Mouse (Mus musculus): ENCODE data around the gene Akap6. TPM values are rescaled to one million over a fixed set of nuclear protein-coding genes. Genes with fewer than 3 reads are reported as not detected.
"Not testable (repeated sequence)": the region's sequence is repeated elsewhere in the genome, so short reads cannot be mapped to it uniquely, and the experiment has no call there.

The Akap6 gene
- total RNA-seq, 2 experiments from 2014 or later: 25.6 to 37.0 TPM

DNA sequence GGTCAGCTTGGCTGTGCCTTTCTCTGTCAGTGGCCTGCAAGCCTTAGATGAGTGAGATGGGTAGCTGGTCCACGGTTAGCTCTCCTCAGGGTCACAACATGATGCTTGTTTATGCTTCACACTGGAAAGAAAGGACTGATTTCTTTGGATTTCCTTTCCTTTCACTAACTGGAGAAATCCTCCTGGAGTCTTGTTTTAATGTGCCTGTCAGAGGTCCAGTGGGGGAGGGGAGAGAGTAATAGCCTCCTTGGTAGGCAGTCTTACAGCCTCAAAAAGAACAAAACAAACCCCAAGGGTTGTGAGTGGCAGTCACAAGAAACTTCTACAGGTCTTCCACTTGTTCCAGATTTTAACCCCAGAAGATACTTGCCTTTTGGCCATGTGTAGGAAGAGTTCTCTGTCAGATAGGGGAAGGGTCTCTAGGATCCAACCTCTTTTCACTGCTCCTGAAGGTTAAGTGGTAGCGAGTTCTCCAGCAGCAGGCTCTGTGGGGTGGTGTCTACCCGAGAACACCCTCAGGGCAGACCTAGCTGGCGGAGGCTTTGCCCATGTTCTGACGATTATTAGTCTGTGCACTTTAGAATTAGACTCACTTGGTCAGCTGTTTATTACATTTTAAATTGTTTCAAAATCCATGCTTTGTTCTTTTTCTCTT is 780 bp upstream of the Akap6 start:
- no peak for TF ChIP-seq CTCF (IDR thresholded peaks at IDR 0.05)
- Histone ChIP-seq H3K27ac (no peak overlapping the region), H3K4me3 (no peak overlapping the region)
- intact Hi-C loops (cut with DNase I): no loop called here
- no peak for DNase-seq

DNA sequence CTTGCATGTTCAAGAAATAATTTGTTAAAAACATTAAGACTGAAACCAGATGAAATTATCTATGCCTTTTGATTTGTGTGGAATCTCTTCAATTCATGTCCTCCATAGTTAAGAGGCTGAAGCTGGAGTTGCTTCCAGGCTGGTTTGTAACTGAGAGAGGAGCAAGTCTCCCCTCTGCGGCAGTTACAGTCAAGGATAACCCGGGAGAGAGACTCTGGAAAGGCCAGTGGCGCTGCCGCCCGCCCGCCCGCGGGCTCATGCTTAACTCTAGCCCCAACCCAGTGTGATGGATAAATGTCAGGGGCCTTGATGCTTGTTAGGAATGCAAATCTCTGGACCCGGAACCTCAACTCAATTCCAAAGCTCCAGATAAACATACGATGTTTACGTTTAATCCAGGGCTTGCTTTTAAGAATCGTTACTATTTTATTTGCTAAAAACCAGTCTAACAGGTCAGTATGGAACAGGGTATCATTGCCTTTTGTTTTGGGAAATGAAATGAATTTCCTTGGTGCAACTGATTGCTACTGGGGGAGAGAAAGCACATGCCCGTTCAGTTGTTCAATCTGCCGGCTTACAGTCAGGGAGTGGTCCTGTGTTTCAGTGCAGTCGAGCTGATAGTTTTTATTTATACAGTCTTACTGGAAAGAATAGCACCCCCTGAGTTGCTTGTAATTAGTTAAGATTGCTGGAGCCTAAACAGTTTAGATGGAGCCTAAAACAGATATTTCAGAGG is 946 bp downstream of the Akap6 start:
- H3K4me3 ChIP-seq: no peak overlapping the region
- intact Hi-C loops (cut with DNase I): no loop called here
- no peak for DNase-seq
- no peak overlapping the region for H3K27ac ChIP-seq
- TF ChIP-seq CTCF (IDR thresholded peaks at IDR 0.05): no peak

DNA sequence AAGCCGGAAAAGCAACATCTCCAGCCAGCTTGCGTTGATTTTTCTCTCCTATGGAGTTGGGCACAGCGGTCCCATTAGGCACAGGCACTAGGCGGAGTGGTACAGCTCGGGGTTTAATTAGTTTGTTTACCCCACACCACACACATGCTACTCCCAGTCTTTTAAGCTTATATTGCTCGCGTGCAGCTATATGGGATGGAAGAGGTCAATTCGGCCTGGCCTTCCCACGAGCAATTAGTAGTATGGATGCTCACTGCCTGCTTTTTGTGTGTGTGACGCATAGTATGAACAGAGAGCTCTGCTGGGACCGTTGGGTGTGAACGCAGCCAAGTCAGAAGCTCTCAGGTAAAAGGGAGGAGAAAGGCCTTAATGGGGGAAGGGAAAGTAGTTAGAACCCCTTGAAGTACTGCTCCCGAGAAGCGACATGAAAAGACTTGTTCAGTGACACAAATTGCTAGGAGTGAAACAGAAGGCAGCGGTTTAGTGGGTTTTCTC is 1.6 kb downstream of the Akap6 start:
- H3K4me3 ChIP-seq: peak overlapping the region; percentile 57
- DNase-seq: no peak
- intact Hi-C loops (cut with DNase I): no loop called here
- TF ChIP-seq CTCF (IDR thresholded peaks at IDR 0.05): no peak
- peak overlapping the region; percentile 16; the same call in 1 of the 2 replicates for H3K27ac ChIP-seq

DNA sequence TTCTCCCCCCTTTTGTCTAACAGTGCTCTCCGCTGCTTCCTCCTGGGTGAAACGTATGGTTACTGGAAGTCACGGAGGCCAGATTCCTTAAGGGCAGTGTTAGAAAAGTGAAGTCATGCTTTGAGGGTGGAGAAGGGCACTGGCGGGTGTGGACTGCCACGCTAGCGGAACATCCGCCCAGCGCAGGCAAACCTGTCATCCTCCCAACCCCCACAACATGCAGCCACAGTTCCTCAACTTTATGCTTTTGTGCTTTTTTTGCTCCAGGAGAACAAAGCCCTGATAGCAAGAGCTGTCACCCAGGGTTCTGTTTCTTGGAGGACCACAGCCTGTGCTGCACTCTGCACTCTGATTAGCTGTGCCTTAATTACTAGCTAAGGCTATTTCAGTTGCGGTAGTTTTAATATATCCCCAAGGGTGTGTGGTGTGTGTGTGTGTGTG is 2.0 kb downstream of the Akap6 start:
- DNase-seq: peak; percentile 22
- H3K4me3 ChIP-seq: peak overlapping the region; percentile 57

GRCm38 (mm10) chr12:52702368-52702967 is 3.3 kb downstream of the Akap6 start:
- no peak overlapping the region for H3K27ac ChIP-seq
- intact Hi-C loops (cut with DNase I): no loop called here
- H3K4me3 ChIP-seq: no peak overlapping the region
- no peak for DNase-seq
- TF ChIP-seq CTCF (IDR thresholded peaks at IDR 0.05): no peak

More for the DNA sequence above, 2.0 kb downstream of the Akap6 start:
- intact Hi-C loops (cut with DNase I): no loop called here
- no peak for TF ChIP-seq CTCF (IDR thresholded peaks at IDR 0.05)
- peak overlapping the region; percentile 16; the same call in 1 of the 2 replicates for H3K27ac ChIP-seq

GRCm38 (mm10) chr12:52704081-52704480 is 4.9 kb downstream of the Akap6 start:
- no peak for TF ChIP-seq CTCF (IDR thresholded peaks at IDR 0.05)
- DNase-seq: no peak
- intact Hi-C loops (cut with DNase I): no loop called here
- no peak overlapping the region for H3K27ac ChIP-seq
- no peak overlapping the region for H3K4me3 ChIP-seq

DNA sequence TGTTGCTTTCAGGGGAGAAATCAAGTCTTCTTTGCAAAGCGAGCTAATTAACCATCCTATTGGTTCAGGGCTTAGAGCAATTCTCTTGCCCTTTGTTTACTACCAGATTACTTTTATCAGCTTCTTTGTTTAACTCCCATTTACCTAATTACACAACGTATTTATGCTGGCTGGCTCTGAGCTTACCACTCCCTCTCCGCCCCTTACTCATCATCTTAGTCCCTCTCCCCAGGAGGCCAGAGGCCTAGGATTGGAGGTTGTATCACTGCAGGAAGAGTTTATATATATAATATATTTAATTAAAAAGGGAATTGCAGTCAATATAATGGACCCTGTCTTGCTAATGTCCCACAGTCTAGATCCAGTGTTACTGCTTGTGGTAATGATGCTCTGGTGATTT is 5.6 kb downstream of the Akap6 start:
- intact Hi-C loops (cut with DNase I): no loop called here
- TF ChIP-seq CTCF (IDR thresholded peaks at IDR 0.05): no peak
- no peak for DNase-seq
- no peak overlapping the region for H3K4me3 ChIP-seq
- H3K27ac ChIP-seq: no peak overlapping the region

DNA sequence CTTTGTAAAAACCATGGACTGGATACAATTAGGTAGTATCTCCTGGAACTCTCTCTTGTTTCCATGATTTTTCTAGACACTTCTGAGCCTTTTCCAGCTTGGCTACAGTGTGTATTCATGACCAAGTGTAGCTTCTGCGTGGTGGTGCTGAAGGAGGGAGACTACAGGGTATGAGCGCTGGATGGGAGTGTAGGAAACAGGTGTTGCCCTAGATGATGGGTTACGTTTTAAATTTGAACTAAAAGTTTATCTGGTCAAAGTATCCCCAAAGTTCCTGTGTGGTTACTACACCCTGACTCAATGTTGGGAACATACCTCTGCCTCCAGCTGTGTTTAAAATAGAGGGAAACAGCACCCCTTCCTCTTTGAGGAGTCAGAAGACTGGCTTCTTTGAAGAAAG is 12.2 kb downstream of the Akap6 start:
- H3K4me3 ChIP-seq: no peak overlapping the region
- TF ChIP-seq CTCF (IDR thresholded peaks at IDR 0.05): no peak
- H3K27ac ChIP-seq: peak overlapping the region; percentile 70
- intact Hi-C loops (cut with DNase I): no loop called here
- no peak for DNase-seq

GRCm38 (mm10) chr12:52711857-52712640 is 12.9 kb downstream of the Akap6 start:
- peak overlapping the region; percentile 70 for H3K27ac ChIP-seq
- intact Hi-C loops (cut with DNase I): no loop called here
- H3K4me3 ChIP-seq: peak overlapping the region; percentile 5; the same call in 1 of the 2 replicates
- no peak for TF ChIP-seq CTCF (IDR thresholded peaks at IDR 0.05)
- DNase-seq: peak; percentile 27

DNA sequence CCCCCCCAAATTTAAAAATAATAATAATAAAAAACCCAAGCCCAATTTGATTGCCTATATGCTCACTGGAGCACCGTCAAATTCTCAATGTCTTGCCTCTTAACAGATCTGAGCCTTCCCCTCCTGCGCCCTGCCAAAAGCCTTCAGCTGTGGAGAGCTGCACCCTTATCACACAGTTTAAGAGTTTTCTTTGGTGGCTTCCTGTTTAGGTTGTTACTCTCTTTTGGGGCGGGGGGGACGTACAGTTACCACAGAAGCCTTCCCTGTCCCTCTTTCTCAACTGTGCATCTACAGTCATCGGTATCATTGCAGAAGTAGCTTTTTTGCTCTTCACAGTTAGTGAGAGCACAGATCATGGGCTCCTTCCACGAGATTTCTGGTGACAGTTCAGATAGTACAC is 19.2 kb downstream of the Akap6 start:
- Histone ChIP-seq H3K4me3 (no peak overlapping the region), H3K27ac (no peak overlapping the region)
- intact Hi-C loops (cut with DNase I): no loop called here
- no peak for TF ChIP-seq CTCF (IDR thresholded peaks at IDR 0.05)
- DNase-seq: no peak

GRCm38 (mm10) chr12:52719232-52719631 is 20.0 kb downstream of the Akap6 start:
- DNase-seq: no peak
- Histone ChIP-seq H3K27ac (no peak overlapping the region), H3K4me3 (no peak overlapping the region)
- intact Hi-C loops (cut with DNase I): no loop called here
- no peak for TF ChIP-seq CTCF (IDR thresholded peaks at IDR 0.05)

DNA sequence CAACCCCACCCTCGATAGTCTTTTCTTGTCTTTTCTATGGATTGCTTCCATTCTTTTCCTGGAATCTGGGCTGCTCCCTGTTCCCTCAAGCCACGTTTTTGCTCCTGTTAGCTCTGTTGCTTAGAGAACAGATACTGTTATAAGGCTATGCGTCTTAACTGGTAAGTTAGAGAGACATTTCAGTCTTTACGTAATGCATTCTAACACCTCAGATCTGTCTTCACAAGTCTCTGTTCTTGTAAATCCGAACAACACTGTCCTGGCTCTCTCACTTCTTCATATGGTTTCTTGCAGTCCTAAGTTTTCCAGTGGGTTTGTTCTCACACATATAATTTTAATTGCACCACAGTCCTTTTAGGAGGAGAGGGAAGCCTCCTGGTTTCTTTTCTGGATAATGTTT is 20.5 kb downstream of the Akap6 start:
- Histone ChIP-seq H3K27ac (no peak overlapping the region), H3K4me3 (no peak overlapping the region)
- intact Hi-C loops (cut with DNase I): no loop called here
- DNase-seq: no peak
- no peak for TF ChIP-seq CTCF (IDR thresholded peaks at IDR 0.05)

- H3K27ac ChIP-seq; H3K4me3 ChIP-seq; intact Hi-C loops (cut with DNase I); DNase-seq: not testable (repeated sequence)
These were observed 24.9 kb downstream of the Akap6 start for GRCm38 (mm10) chr12:52724039-52724615.

All from gastrocnemius, adult 2 months (tissue).